Mouse (Mus musculus): ENCODE measurements around the gene Atp7a. TPM values are rescaled to one million over a fixed set of nuclear protein-coding genes. Genes with fewer than 3 reads are reported as not detected.

The Atp7a gene
- polyA plus RNA-seq, 1 experiment from 2014 or later: 17.0 TPM

Other genes with a start within 250 kb of the Atp7a start
- gene Atrx, start 97.9 kb upstream of the Atp7a start, polyA plus RNA-seq (2015; fragmentation: Nextera tagmentation; extraction: Ambion mirVana): 88.2 and 111 TPM in 2 replicates
- 78.9 and 79.8 TPM in 2 replicates for gene Magt1, start 15.4 kb upstream of the Atp7a start, polyA plus RNA-seq (2015; fragmentation: Nextera tagmentation; extraction: Ambion mirVana)
- 547 and 584 TPM in 2 replicates for gene Cox7b, start 11.6 kb upstream of the Atp7a start, polyA plus RNA-seq (2015; fragmentation: Nextera tagmentation; extraction: Ambion mirVana)
- 0.67 and 0.89 TPM in 2 replicates for gene Tlr13, start 115.9 kb downstream of the Atp7a start, polyA plus RNA-seq (2015; fragmentation: Nextera tagmentation; extraction: Ambion mirVana)
- 533 and 567 TPM in 2 replicates for gene Pgk1, start 159.8 kb downstream of the Atp7a start, polyA plus RNA-seq (2015; fragmentation: Nextera tagmentation; extraction: Ambion mirVana)
- 8.5 and 9.1 TPM in 2 replicates for gene Taf9b, start 193.9 kb downstream of the Atp7a start, polyA plus RNA-seq (2015; fragmentation: Nextera tagmentation; extraction: Ambion mirVana)
- gene Fnd3c2, start 228.1 kb downstream of the Atp7a start, polyA plus RNA-seq (2015; fragmentation: Nextera tagmentation; extraction: Ambion mirVana): not detected in 2 replicates